Mouse (Mus musculus): ENCODE measurements around the gene Slirp.
"Not testable (repeated sequence)": the region's sequence is repeated elsewhere in the genome, so short reads cannot be mapped to it uniquely, and the experiment has no call there.

Gene Slirp

DNA sequence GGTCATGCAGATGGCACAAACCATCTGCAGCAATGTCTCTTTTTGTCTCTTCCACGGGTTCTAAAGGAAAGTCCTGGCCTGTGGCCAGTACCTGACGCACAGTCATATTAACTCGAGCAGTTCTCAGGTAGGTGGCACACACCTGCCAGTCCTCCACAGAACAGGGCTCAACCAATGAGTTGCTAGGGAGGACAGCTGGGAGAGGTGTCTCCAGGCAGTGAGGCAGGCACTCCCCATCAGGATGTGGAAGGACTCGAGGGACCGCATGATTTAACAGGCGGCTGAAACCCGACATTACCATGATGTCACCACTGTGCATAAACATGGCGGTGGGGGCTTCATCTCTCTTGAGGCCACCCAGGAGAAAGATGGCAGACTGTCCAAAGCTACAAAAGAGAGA lies 14.8 kb upstream of the Slirp start:
- no peak for ATAC-seq (ENCODE audit: low TSS enrichment)

DNA sequence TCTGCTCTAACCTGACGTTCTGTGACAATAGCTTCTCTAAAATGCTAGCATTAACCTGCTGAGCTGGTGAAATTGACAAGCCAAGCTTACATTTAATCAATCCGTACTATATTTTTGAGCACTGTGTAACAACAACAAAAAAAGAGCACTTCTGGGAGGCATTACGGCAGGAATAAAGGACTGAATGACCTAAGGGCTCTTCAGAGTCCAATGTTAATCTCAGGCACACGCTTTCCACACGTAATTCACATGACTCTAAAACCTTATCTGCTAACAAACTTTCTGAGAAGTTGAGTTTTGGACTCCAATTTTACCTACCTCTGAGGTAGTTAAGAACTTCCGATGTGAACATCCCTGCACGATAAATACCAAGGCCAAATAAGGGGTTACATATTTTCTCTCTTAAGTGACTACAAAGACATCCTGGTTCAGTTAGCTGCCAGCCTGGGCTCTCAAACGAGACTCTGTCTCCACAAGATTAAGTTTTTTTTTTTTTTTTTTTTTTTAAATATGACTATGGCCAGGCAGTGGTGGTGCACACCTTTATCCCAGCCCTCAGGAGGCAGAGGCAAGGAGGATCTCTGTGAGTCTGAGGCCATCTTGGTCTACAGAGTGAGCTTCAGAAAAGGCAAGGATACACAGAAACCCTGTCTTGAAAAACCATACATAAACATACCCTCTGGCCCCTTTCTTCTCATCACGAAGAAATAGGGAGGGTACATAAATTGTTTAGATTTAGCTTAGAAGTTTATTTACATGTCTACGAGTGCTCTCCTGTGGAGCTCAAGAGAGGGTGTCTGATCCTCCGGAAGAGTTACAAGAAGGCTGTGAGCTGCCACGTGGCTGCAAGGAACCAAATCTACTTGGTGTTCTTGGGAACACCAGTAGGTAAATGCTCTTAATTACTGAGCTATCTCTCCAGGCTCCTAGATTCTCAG lies 1.2 kb upstream of the Slirp start:
- no peak for ATAC-seq (ENCODE audit: low TSS enrichment)

DNA sequence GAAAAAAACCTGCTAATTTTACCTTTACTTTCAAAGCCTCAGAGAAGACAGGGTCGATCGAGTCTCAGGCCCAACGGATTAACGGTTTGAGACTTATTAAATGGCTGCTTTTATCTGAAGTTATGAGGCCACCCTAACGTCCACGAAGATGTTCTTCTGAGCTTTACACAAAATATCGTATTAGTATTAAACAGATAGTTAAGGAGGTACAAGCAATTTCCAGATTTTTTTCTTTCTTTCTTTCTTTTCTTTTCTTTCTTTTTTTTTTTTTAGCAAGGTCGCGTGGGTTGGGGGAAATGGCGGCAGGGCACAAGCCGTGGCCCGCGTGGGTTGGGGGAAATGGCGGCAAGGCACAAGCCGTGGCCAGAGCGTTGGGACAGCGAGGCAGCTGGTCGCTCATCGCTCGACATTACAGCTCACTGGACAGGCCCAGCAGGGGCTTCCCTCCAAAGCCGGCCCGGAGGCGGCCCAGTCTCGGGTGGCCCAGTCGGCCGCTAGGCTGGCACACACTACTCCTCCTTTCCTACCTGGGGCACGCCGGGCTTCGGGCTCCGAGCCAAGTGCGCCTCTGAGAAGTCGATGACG lies 489 bp upstream of the Slirp start:
- ATAC-seq (ENCODE audit: low TSS enrichment), result peak; percentile 60

DNA sequence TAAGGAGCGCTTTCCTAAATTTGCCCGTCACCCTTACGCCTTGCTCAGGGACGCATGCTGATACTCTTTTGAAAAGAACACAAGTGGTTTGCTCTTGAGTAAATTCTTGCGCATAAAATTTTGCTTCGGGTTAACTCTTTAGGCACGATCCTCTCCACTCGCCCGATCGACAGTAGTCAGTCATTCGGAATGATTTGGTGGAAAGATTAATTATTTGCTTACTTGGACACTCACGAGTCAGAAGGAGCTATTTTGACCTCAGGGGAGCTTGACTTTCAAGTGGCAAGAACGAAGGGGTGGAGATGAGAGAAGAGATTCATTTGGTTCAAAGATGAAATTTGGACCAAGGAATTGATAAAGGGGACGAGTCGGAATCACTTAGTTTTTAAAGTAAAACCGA lies 515 bp downstream of the Slirp start:
- no peak for ATAC-seq (ENCODE audit: low TSS enrichment)

DNA sequence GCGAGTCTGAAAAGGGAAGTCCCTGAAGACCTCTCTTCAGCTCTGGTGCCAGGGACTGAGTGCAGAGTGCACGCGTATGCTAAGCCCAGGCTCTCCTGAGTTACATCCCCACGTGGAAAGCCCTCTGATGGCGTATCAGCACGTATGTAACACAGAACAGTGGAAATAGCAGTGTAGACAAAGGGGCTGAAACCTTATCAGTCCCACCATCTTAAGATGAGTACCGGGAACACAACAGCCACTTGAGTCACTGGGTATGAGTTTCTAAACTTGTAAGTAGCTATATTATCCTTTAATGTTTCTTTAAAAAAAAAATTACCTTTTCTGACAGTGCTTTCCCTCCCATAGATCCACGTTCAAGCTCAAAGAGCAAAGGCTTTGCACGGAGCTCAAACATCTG lies 5.8 kb downstream of the Slirp start:
- ATAC-seq (ENCODE audit: low TSS enrichment), result no peak

DNA sequence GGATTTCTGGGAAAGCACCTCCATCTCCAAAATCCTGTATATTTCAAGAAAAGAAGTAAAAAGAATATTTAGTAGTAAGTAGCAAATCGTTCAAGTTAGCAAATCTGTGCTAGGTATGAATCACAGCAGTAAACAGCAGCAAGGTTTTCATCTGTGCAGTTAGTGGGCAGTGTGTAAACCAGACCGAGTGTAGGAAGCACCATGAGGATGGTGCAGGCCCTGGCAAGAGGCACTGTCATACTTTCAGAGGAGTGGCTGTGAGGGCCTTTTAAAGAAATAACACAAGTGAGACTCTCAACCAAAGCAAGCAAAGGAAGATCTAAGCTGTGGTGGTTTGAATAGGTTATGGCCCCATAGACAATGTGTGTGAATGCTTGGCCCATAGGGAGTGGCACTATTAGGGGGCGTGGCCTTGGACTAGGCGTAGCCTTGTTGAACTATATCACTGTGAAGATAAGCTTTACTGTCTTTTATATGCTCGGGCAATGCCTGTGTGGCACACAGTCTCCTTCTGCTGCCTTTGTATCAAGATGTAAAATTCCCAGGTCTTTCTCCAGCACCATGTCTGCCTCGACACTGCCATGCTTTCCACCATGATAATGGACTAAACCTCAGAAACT lies 21.1 kb downstream of the Slirp start:
- ATAC-seq (ENCODE audit: low TSS enrichment), result no peak

DNA sequence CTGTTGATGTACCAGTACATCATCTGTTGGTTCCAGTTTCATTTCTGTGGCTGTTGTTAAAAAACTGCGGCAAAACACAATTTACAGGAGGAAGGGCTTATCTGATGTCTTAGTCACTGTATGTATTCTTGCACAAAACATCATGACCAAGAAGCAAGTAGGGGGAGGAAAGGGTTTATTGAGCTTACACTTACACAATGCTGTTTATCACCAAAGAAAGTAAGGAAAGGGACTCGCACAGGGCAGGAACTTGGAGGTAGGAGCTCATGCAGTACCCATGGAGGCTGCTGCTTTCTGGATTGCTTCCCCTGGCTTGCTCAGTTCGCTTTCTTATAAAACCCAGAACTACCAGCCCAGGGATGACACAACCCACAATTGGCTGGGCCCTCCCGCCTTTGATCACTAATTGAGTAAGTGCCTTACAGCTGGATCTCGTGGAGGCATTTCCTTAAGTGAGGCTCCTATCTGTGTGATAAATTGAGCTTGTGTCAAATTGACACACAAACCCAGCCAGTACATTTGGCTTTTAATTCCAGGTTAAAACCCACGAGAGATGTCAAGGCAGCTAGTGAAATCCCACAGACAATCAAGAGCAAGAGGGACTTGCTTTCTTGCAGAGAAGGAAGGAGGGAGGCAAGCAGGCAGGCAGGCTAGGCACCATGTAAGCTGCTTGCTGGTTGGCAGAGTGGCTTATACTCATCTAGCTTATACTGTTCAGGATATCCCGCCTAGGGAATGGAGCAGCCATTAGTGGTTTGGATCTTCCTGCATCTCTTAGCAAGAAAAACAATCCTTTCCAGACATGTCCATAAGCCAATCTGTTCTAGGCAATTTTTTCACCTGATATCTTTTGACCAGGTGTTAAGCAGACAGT lies 26.8 kb downstream of the Slirp start:
- no peak for ATAC-seq (ENCODE audit: low TSS enrichment)

DNA sequence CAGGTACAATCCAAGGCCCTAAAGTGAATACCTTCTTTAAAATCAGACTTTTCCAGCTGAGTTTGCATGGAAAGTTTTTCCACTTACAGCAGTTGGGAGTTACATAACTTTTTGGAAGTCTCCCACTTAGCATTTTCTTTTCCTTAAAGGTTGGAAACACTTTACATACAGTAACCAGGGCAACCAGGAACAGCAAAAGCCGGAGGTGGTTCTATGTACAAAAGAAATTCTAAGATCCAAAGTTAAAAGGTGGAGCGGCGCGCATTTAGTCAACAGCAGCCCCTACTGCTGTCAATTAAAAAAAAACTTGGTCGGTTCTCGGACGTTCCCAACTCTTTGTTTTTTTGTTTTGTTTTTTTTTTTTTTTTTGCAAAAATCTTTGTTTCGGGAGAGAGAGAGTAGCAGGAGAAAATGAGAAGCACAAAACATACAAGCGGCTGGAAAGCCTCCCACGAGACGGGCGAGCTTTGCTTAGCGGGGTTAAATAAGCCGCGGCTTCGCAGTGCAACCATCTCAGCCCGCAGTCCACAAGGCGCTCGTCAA lies 27.8 kb downstream of the Slirp start:
- ATAC-seq (ENCODE audit: low TSS enrichment), result peak; percentile 61

DNA sequence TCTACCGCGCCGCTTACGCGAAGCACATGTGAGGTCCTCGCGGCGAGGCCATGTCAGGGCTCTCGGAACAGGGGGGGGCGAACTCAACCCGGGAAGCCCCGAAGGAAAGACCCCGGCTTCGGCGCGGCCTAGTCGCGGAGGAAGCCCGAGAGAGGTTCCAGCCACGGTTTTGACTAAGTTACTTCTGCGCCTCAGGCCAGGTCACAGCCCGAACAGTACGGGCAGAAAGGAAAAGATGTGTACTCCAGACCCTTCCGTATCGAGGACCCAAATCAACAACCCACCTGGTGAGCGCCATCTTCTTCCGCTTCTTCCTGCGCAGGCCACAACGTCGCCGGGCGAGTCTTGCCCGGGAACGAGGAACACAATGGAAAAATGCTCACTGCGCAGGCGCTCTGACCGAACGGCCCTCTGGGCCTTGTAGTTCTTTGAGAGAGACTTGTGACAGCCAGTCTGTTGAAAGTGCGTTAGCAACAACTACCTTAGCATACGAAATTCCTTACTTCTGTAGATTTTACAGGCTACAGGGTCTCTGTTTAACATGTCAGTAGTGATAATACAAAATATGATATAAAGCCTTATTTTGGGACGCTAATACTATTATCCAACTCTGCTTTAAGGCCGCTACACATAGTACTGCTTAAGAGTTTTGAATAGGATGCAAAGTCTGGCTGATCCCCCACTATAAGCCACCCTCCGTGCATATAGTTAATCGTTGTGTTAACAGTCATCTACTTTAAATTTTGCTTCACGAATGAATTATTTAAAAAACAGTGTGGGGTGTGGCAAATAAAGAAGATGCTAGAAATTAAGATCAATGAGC lies 28.5 kb downstream of the Slirp start, which contains the start of gene Snw1:
Gene Snw1, minus strand, starts transcription at position 311 of the 823 bp plus-strand sequence.
- peak; percentile 98 for ATAC-seq (ENCODE audit: low TSS enrichment)

DNA sequence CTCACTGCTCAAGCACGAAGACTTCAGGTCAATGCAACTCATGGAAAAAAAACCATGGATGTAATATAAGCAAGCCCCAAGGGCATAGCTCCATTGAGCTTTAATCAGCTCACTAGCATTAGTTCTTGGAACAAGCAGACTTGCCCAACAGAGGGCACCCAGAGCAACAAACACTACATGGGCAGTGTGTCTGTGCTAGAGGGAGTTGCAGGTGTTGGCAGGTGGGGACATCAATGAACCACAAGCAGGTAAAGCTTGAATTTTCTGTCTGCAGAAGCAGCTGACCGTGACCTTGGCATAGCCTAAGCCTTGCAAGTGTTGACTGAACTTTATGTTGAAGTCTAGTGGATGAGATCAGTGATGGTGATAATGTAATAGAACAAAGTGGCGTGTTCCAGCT lies 31.1 kb downstream of the Slirp start:
- no peak for ATAC-seq (ENCODE audit: low TSS enrichment)

DNA sequence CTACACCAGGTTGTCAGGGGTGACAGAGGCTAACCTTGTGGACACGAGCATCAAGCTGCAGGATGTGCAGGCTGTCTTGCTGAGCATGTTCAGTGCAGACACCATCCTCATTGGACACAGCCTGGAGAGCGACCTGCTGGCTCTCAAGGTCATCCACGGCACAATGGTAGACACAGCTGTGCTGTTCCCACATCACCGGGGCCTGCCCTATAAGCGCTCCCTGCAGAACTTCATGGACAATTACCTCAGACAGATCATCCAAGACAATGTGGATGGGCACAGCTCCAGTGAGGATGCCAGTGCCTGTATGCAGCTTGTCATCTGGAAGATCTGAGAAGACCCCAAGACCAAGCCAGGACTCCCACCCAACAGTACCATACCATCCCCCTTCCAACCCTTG lies 38.8 kb downstream of the Slirp start:
- ATAC-seq (ENCODE audit: low TSS enrichment), result not testable (repeated sequence)

DNA sequence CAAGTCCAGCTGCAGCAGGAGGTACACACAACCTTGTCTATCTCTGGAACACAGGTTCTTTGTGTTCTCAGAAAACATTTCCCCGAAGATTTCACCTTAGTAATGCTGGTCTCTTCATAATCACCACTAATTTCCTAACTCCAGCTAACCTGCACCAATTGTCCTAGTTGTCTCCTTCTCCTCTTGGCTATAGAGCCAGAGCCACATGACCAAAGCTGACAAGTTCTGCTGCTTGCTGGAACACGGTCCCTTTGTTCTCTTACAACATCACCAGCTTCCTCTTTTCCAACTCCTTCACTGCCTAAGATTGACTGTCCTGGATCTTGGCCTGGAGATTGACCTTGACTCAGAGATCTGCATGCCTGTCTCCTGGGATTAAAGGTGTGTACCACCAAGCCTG lies 45.0 kb downstream of the Slirp start:
- ATAC-seq (ENCODE audit: low TSS enrichment), result not testable (repeated sequence)

DNA sequence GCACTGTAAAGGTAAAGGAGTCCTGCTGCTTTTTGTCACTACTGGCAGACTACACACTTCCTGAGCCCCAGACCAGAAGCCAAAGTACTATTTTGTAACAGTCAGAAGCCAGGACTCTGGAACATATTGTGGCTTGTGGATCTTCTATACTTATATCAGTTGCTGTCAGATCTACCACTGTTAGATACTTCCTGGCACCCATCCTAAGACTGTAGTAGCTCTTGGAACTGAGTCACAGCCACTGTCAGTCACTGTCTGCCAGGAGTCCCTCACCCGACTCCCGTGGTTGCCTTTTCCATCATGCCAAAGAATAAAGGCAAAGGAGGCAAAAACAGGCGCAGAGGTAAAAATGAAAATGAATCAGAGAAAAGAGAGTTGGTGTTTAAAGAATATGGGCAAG lies 50.7 kb downstream of the Slirp start, which contains the start of gene Gm5788:
Gene Gm5788, plus strand, starts transcription at position 301 of the 400 bp plus-strand sequence.
- ATAC-seq (ENCODE audit: low TSS enrichment), result not testable (repeated sequence)
